Mouse (Mus musculus): Measurements from ENCODE around the gene Arhgef17.

DNA sequence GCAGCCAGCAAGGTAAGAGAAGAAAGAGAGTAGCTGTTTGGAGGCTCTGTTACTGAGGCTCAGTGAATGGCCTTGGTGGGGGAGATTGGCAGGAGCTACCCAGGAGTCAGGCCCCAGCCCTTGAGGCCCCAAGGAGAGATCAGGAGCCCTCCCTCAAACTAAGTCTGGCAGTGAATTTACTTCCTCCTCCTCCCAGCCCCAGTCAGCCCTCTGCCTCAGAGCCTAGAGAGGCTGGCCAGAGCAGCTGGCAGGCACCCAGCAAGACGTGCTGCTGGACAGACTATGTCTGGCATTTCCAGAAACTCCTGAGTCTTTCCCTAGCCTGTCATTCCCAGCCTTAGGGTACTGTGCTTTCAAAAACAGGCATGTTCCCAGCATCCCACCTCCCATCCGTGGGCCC is 47.3 kb upstream of the Arhgef17 start:
- TF ChIP-seq TAL1 (IDR thresholded peaks at IDR 0.05; ENCODE audit: low read length) (no peak), GATA1 (IDR thresholded peaks at IDR 0.05; ENCODE audit: low read length) (no peak)

Measured in erythroblast, embryonic 14.5 days (primary cell).